Mouse (Mus musculus) c-Kit-negative CD71-positive TER-119-positive erythroid progenitor cells, embryonic 14.5 days (primary cell): ENCODE results near the gene Rwdd2a.
"Not testable (repeated sequence)": the region's sequence is repeated elsewhere in the genome, so short reads cannot be mapped to it uniquely, and the experiment has no call there.

Experiments
- DNase-seq: peaks from one replicate; pipeline ENCODE4 v3.0.0-alpha.2; 2013; ENCODE audit warnings: low read depth, low spot score

The Rwdd2a gene

GRCm38 (mm10) chr9:86592676-86593668, 21.2 kb downstream of the Rwdd2a start:
- DNase-seq, result no peak

GRCm38 (mm10) chr9:86594357-86594767, 22.6 kb downstream of the Rwdd2a start:
- DNase-seq, result not testable (repeated sequence)

- not testable (repeated sequence) for DNase-seq
Measured at GRCm38 (mm10) chr9:86596983-86597382, 25.2 kb downstream of the Rwdd2a start.

GRCm38 (mm10) chr9:86599723-86600303, 28.0 kb downstream of the Rwdd2a start:
- no peak for DNase-seq

- DNase-seq, result no peak
Measured at GRCm38 (mm10) chr9:86605776-86606175, 34.0 kb downstream of the Rwdd2a start.

GRCm38 (mm10) chr9:86612091-86612490, 40.3 kb downstream of the Rwdd2a start:
- no peak for DNase-seq

- no peak for DNase-seq
Measured at GRCm38 (mm10) chr9:86615765-86616164, 44.0 kb downstream of the Rwdd2a start.

- no peak for DNase-seq
Measured at GRCm38 (mm10) chr9:86617837-86618492, 46.2 kb downstream of the Rwdd2a start.

GRCm38 (mm10) chr9:86619341-86620139, 47.7 kb downstream of the Rwdd2a start:
- DNase-seq, result no peak

- no peak for DNase-seq
Measured at GRCm38 (mm10) chr9:86622062-86622461, 50.3 kb downstream of the Rwdd2a start.

GRCm38 (mm10) chr9:86624039-86624438, 52.2 kb downstream of the Rwdd2a start:
- DNase-seq, result no peak
